Mouse (Mus musculus): ENCODE measurements at regions not wholly inside any gene's neighbourhood (a gene's known extent, or its start where the extent isn't known, plus 50 kb on each side); places are given as distances from the start of the nearest gene placed in this dataset.

- no peaks in the 10 kb centered on the region for H3K9me3 ChIP-seq (replicated peaks; ENCODE audit: insufficient read depth, low read length)
- TF ChIP-seq UBTF (IDR thresholded peaks at IDR 0.05; ENCODE audit: borderline replicate concordance, insufficient read depth, low read depth, low read length) (no peak), ZKSCAN1 (IDR thresholded peaks at IDR 0.05; ENCODE audit: low read depth, low read length) (no peak), USF1 (IDR thresholded peaks at IDR 0.05; ENCODE audit: low read depth, low read length) (no peak), EP300 (IDR thresholded peaks at IDR 0.05; ENCODE audit: low read depth in 1 of 2, low read length in 2 of 2) (no peak), TBP (IDR thresholded peaks at IDR 0.05; ENCODE audit: low read depth, low read length) (no peak), JUND (IDR thresholded peaks at IDR 0.05; ENCODE audit: low read depth, low read length) (no peak), ETS1 (IDR thresholded peaks at IDR 0.05; ENCODE audit: low read depth, low read length) (no peak), ZC3H11A (IDR thresholded peaks at IDR 0.05; ENCODE audit: low read depth, low read length) (no peak), NELFE (IDR thresholded peaks at IDR 0.05; ENCODE audit: low read depth, low read length) (no peak), MYB (IDR thresholded peaks at IDR 0.05; ENCODE audit: low read depth, low read length) (no peak), NRF1 (IDR thresholded peaks at IDR 0.05; ENCODE audit: insufficient read depth, low read depth, low read length, poor library complexity, severe bottlenecking) (no peak), ZNF384 (IDR thresholded peaks at IDR 0.05; ENCODE audit: low read depth, low read length) (no peak), TCF12 (IDR thresholded peaks at IDR 0.05; ENCODE audit: low read depth, low read length) (no peak), POLR2A (IDR thresholded peaks at IDR 0.05; ENCODE audit: control insufficient read depth in 1 of 2, insufficient read depth in 1 of 2, low read depth in 1 of 2, low read length in 2 of 2, poor library complexity in 1 of 2) (no peak), RAD21 (IDR thresholded peaks at IDR 0.05; ENCODE audit: low read depth, low read length) (no peak), ZMIZ1 (IDR thresholded peaks at IDR 0.05; ENCODE audit: low read depth, low read length) (no peak), USF2 (IDR thresholded peaks at IDR 0.05; ENCODE audit: borderline replicate concordance in 1 of 2, insufficient read depth in 1 of 2, low read depth in 1 of 2, low read length in 2 of 2) (no peak)
- H3K27me3 ChIP-seq (ENCODE audit: control insufficient read depth in 1 of 2, insufficient read depth in 2 of 2, low read length in 2 of 2), result no peaks in the 10 kb centered on the region
- H3K27ac ChIP-seq (ENCODE audit: control insufficient read depth, low read depth, low read length), result no peak overlapping the region
- H3K79me2 ChIP-seq (ENCODE audit: control insufficient read depth, insufficient read depth, low read length, poor library complexity), result no peaks in the 10 kb centered on the region
- DNase-seq (ENCODE audit: low read depth, low spot score), result no peak
- H3K4me1 ChIP-seq (ENCODE audit: control insufficient read depth in 1 of 2, insufficient read depth in 2 of 2, low read length in 2 of 2), result no peaks in the 10 kb centered on the region
- H3K4me3 ChIP-seq (ENCODE audit: control insufficient read depth in 1 of 2, insufficient read depth in 1 of 2, low read depth in 2 of 2, low read length in 2 of 2), result no peak overlapping the region
- no peak overlapping the region for H3K9ac ChIP-seq (ENCODE audit: control insufficient read depth, low read depth, low read length, poor library complexity, severe bottlenecking)
- no peaks in the 10 kb centered on the region for H3K36me3 ChIP-seq (ENCODE audit: control insufficient read depth in 1 of 2, insufficient read depth in 2 of 2, low read length in 2 of 2)
These were observed 156.2 kb downstream of the Fam124b start for GRCm38 (mm10) chr1:80062121-80062520.

- Histone ChIP-seq H3K79me2 (ENCODE audit: control insufficient read depth, insufficient read depth, low read length, poor library complexity) (no peaks in the 10 kb centered on the region), H3K4me3 (ENCODE audit: control insufficient read depth in 1 of 2, insufficient read depth in 1 of 2, low read depth in 2 of 2, low read length in 2 of 2) (no peak overlapping the region), H3K27me3 (ENCODE audit: control insufficient read depth in 1 of 2, insufficient read depth in 2 of 2, low read length in 2 of 2) (no peaks in the 10 kb centered on the region), H3K4me1 (ENCODE audit: control insufficient read depth in 1 of 2, insufficient read depth in 2 of 2, low read length in 2 of 2) (no peaks in the 10 kb centered on the region), H3K9me3 (replicated peaks; ENCODE audit: insufficient read depth, low read length) (no peaks in the 10 kb centered on the region), H3K36me3 (ENCODE audit: control insufficient read depth in 1 of 2, insufficient read depth in 2 of 2, low read length in 2 of 2) (no peaks in the 10 kb centered on the region), H3K27ac (ENCODE audit: control insufficient read depth, low read depth, low read length) (no peak overlapping the region), H3K9ac (ENCODE audit: control insufficient read depth, low read depth, low read length, poor library complexity, severe bottlenecking) (no peak overlapping the region)
- no peak for TF ChIP-seq SIN3A (IDR thresholded peaks at IDR 0.05; ENCODE audit: low read length)
- no peak for TF ChIP-seq MYC (IDR thresholded peaks at IDR 0.05; ENCODE audit: low read depth, low read length)
- TF ChIP-seq UBTF (IDR thresholded peaks at IDR 0.05; ENCODE audit: borderline replicate concordance, insufficient read depth, low read depth, low read length), result no peak
- TF ChIP-seq TBP (IDR thresholded peaks at IDR 0.05; ENCODE audit: low read depth, low read length), result no peak
- TF ChIP-seq TCF12 (IDR thresholded peaks at IDR 0.05; ENCODE audit: low read depth, low read length), result no peak
- TF ChIP-seq POLR2AphosphoS2 (IDR thresholded peaks at IDR 0.05; ENCODE audit: low read length), result no peak
- TF ChIP-seq E2F4 (IDR thresholded peaks at IDR 0.05; ENCODE audit: borderline replicate concordance, low read depth, low read length), result no peak
- TF ChIP-seq TAL1 (IDR thresholded peaks at IDR 0.05; ENCODE audit: low read length), result no peak
- TF ChIP-seq MEF2A (IDR thresholded peaks at IDR 0.05; ENCODE audit: extremely low read depth, insufficient replicate concordance, low read depth, low read length, poor library complexity, severe bottlenecking), result no peak
- no peak for TF ChIP-seq POLR2A (IDR thresholded peaks at IDR 0.05; ENCODE audit: control insufficient read depth in 1 of 2, insufficient read depth in 1 of 2, low read depth in 1 of 2, low read length in 2 of 2, poor library complexity in 1 of 2)
- no peak for TF ChIP-seq ZMIZ1 (IDR thresholded peaks at IDR 0.05; ENCODE audit: low read depth, low read length)
- no peak for TF ChIP-seq BHLHE40 (IDR thresholded peaks at IDR 0.05; ENCODE audit: borderline replicate concordance, low read depth, low read length)
- no peak for TF ChIP-seq RAD21 (IDR thresholded peaks at IDR 0.05; ENCODE audit: low read depth, low read length)
- DNase-seq (ENCODE audit: low read depth, low spot score), result no peak
These were observed 156.6 kb downstream of the Fam124b start for GRCm38 (mm10) chr1:80061632-80062031.

Data from MEL (cell line).